Mouse (Mus musculus) stomach, postnatal 0 days (tissue): ENCODE measurements around the gene Gm20715.

ENCODE experiments used
- CTCF ChIP-seq: IDR thresholded peaks from 2 replicates; pipeline ENCODE4 v1.5.1; 2016; ENCODE audit warnings: antibody characterized with exemption, low read depth, mild to moderate bottlenecking, moderate library complexity
- EP300 ChIP-seq: optimal IDR thresholded peaks from 2 replicates; pipeline ENCODE3; 2016; ENCODE audit warnings: antibody characterized with exemption

- no peak for TF ChIP-seq CTCF
- no peak for TF ChIP-seq EP300
Measured at GRCm38 (mm10) chr7:6455868-6456267, 45.8 kb downstream of the Gm20715 start, which contains the start of gene Olfr1336.
